Comparison of ENCODE assay signal across 25 mouse cellular contexts in genomic region chr2:13080476-13080875, GRCm38 (mm10).
DNase-seq lines count a peak whose midpoint lies in the region; ATAC-seq and TF ChIP-seq lines count a peak whose summit lies in the region.
"Had no signal": no experiment of that assay in that cellular context is flagged by ENCODE, and none has a peak within 500 bp of the region (broad histone marks: within the 10 kb centered on the region; RNA-seq: fewer than 3 reads in every experiment).

No protein-coding gene starts in this region.

- H3K9ac ChIP-seq in heart, embryonic 12.5 days: no peak overlapping the region
- H3K9ac ChIP-seq: forebrain, embryonic 13.5 days; heart, embryonic 13.5 days; hindbrain, embryonic 14.5 days had no signal

- in situ Hi-C loops in Patski (cut with MboI; ENCODE audit: low pct_unique_long_range_greater_than_20kb): no loop called here

- POLR2A ChIA-PET in Patski (lab: Charles Lee): interaction anchor here (0.9 kb wide), 1 partner anchor 16 kb away, joined by 3 read pairs; no protein-coding TSS in a partner anchor

- DNase-seq in retina, adult 2 months (ENCODE audit: low read depth, low spot score): peak; percentile 2
- no peak for DNase-seq in retina, embryonic 14.5 days (ENCODE audit: low spot score)
- peak; percentile 47 for DNase-seq in Patski (ENCODE audit: low read depth, low spot score)
- DNase-seq in embryonic facial prominence, embryonic 10.5 days (ENCODE audit: low spot score): no peak
- DNase-seq in layer of hippocampus, postnatal 36 days: no peak
- DNase-seq: adrenal gland, adult 2 months; adrenal gland, postnatal 14 days; cerebellum, adult 11-12 months; cerebellum, adult 8-10 months; cerebellum, postnatal 10 days; cerebellum, postnatal 36 days; embryo, embryonic 11 days; gastrocnemius, postnatal 25 days; heart, adult 18-20 months; heart, postnatal 14 days; heart, postnatal 4 days; kidney, adult 11 months had no signal

- no peaks in the 10 kb centered on the region for H3K4me1 ChIP-seq in embryonic facial prominence, embryonic 10.5 days
- no peaks in the 10 kb centered on the region for H3K4me1 ChIP-seq in heart, embryonic 12.5 days (replicated peaks)
- H3K4me1 ChIP-seq: heart, embryonic 13.5 days had no signal

- ATAC-seq in CD4-positive, CD25-positive, alpha-beta regulatory T cell, adult 4 months: peak; percentile 32
- peak; percentile 93 for ATAC-seq in Patski
- ATAC-seq in heart, embryonic 12.5 days (ENCODE audit: insufficient number of reproducible peaks, low FRiP score): no peak
- ATAC-seq: forebrain, embryonic 13.5 days; forebrain, embryonic 16.5 days; hindbrain, postnatal 0 days had no signal

- CTCF ChIA-PET in Patski (lab: Charles Lee): no interaction called here

- TF ChIP-seq CTCF in Patski (IDR thresholded peaks at IDR 0.05): no peak

- H3K27ac ChIP-seq in embryonic facial prominence, embryonic 10.5 days (replicated peaks): no peak overlapping the region
- no peak overlapping the region for H3K27ac ChIP-seq in heart, embryonic 12.5 days (ENCODE audit: poor library complexity, severe bottlenecking)
- H3K27ac ChIP-seq: forebrain, embryonic 10.5 days; forebrain, embryonic 13.5 days; heart, embryonic 13.5 days; hindbrain, embryonic 14.5 days; hindbrain, postnatal 0 days had no signal

- H3K9me3 ChIP-seq in embryonic facial prominence, embryonic 10.5 days: no peaks in the 10 kb centered on the region
- no peaks in the 10 kb centered on the region for H3K9me3 ChIP-seq in heart, embryonic 12.5 days (replicated peaks)
- H3K9me3 ChIP-seq: forebrain, embryonic 10.5 days; forebrain, embryonic 13.5 days; heart, embryonic 13.5 days had no signal

- H3K27me3 ChIP-seq in Patski: no peaks in the 10 kb centered on the region
- H3K27me3 ChIP-seq in embryonic facial prominence, embryonic 10.5 days (replicated peaks; ENCODE audit: low read depth, poor library complexity, severe bottlenecking): no peaks in the 10 kb centered on the region
- H3K27me3 ChIP-seq in heart, embryonic 12.5 days (replicated peaks): no peaks in the 10 kb centered on the region
- H3K27me3 ChIP-seq: forebrain, embryonic 13.5 days; heart, embryonic 13.5 days had no signal

- 73% methylated on average over 2 of the region's 2 CpGs for WGBS in embryonic facial prominence, embryonic 10.5 days
- WGBS in heart, embryonic 12.5 days: 71% methylated on average over 2 of the region's 2 CpGs

- H3K4me3 ChIP-seq in embryonic facial prominence, embryonic 10.5 days: no peak overlapping the region
- no peak overlapping the region for H3K4me3 ChIP-seq in heart, embryonic 12.5 days
- H3K4me3 ChIP-seq: forebrain, embryonic 10.5 days; forebrain, embryonic 13.5 days; heart, embryonic 13.5 days had no signal

- H3K4me2 ChIP-seq in heart, embryonic 12.5 days: no peak overlapping the region
- H3K4me2 ChIP-seq: forebrain, embryonic 13.5 days; heart, embryonic 13.5 days; hindbrain, embryonic 14.5 days had no signal

- no peaks in the 10 kb centered on the region for H3K36me3 ChIP-seq in embryonic facial prominence, embryonic 10.5 days (replicated peaks)
- peaks cover 10% of the 10 kb centered on the region for H3K36me3 ChIP-seq in heart, embryonic 12.5 days
- H3K36me3 ChIP-seq: forebrain, embryonic 10.5 days had no signal

Comparison
In these comparisons a context has a peak if more than half of its experiments do, and no peak if none do; other contexts are left out.
1. DNase-seq: peak in retina, adult 2 months (single experiment) and Patski (single experiment); none in retina, embryonic 14.5 days (single experiment), embryonic facial prominence, embryonic 10.5 days (single experiment) and layer of hippocampus, postnatal 36 days (0 of 2).